ENCODE assay signal across 9 mouse cellular contexts in genomic region chr4:126256967-126257881, GRCm38 (mm10). TPM values are rescaled to one million over a fixed set of nuclear protein-coding genes. Genes with fewer than 3 reads are reported as not detected.
A peak's percentile ranks its signal among the peaks of the same experiment; 100 is the strongest.
DNase-seq lines count a peak whose midpoint lies in the region; ATAC-seq lines count a peak whose summit lies in the region.
"Had no signal": no experiment of that assay in that cellular context is flagged by ENCODE, and none has a peak within 500 bp of the region (broad histone marks: within the 10 kb centered on the region; RNA-seq: fewer than 3 reads in every experiment).

No protein-coding gene starts in this region.

- H3K4me3 ChIP-seq in erythroblast, embryonic 14.5 days (replicated peaks), result peak overlapping the region; percentile 79
- H3K4me3 ChIP-seq in lung, embryonic 16.5 days (ENCODE audit: low read length), result peak overlapping the region; percentile 97
- peak overlapping the region; percentile 74 for H3K4me3 ChIP-seq in stomach, embryonic 14.5 days (ENCODE audit: low read depth, low read length)

- H3K9me3 ChIP-seq in erythroblast, embryonic 14.5 days (ENCODE audit: control insufficient read depth, low read length), result no peaks in the 10 kb centered on the region
- H3K9me3 ChIP-seq in lung, embryonic 16.5 days (ENCODE audit: control insufficient read depth, low read length), result no peaks in the 10 kb centered on the region
- no peaks in the 10 kb centered on the region for H3K9me3 ChIP-seq in stomach, embryonic 14.5 days (ENCODE audit: control insufficient read depth, low read depth, low read length)

- H3K9ac ChIP-seq in lung, embryonic 16.5 days (ENCODE audit: low read length), result peak overlapping the region; percentile 98
- peak overlapping the region; percentile 81 for H3K9ac ChIP-seq in stomach, embryonic 14.5 days (replicated peaks; ENCODE audit: low read depth, low read length)

- peaks cover 76% of the 10 kb centered on the region for H3K4me1 ChIP-seq in erythroblast, embryonic 14.5 days (ENCODE audit: control insufficient read depth)
- peaks cover 60% of the 10 kb centered on the region for H3K4me1 ChIP-seq in lung, embryonic 16.5 days (replicated peaks; ENCODE audit: control insufficient read depth, insufficient read depth, low read length)
- peaks cover 48% of the 10 kb centered on the region for H3K4me1 ChIP-seq in stomach, embryonic 14.5 days (ENCODE audit: control insufficient read depth, insufficient read depth, low read length)

- peaks cover 66% of the 10 kb centered on the region for H3K27me3 ChIP-seq in erythroblast, embryonic 14.5 days (ENCODE audit: control insufficient read depth)
- H3K27me3 ChIP-seq in lung, embryonic 16.5 days (ENCODE audit: control insufficient read depth, insufficient read depth, low read depth, low read length), result no peaks in the 10 kb centered on the region
- H3K27me3 ChIP-seq in stomach, embryonic 14.5 days (ENCODE audit: control insufficient read depth, insufficient read depth, low read length), result no peaks in the 10 kb centered on the region
- H3K27me3 ChIP-seq: Patski had no signal

- ATAC-seq in erythroblast, adult 5-6 weeks (replicated peaks; ENCODE audit: low FRiP score, poor library complexity, severe bottlenecking), result no peak
- ATAC-seq in lung, embryonic 16.5 days (ENCODE audit: low read depth), result no peak
- no peak for ATAC-seq in stomach, embryonic 14.5 days (ENCODE audit: insufficient number of reproducible peaks, insufficient read depth, low FRiP score, low read depth)

- peak overlapping the region; percentile 92 for H3K4me2 ChIP-seq in lung, embryonic 16.5 days (ENCODE audit: low read depth, low read length)
- H3K4me2 ChIP-seq in stomach, embryonic 14.5 days (replicated peaks; ENCODE audit: low read depth, low read length), result peak overlapping the region; percentile 89

- WGBS in lung, embryonic 16.5 days, result 7% methylated on average over 26 of the region's 26 CpGs
- 6% methylated on average over 26 of the region's 26 CpGs for WGBS in stomach, embryonic 14.5 days

- H3K36me3 ChIP-seq in erythroblast, embryonic 14.5 days (ENCODE audit: control insufficient read depth), result no peaks in the 10 kb centered on the region
- no peaks in the 10 kb centered on the region for H3K36me3 ChIP-seq in lung, embryonic 16.5 days (ENCODE audit: control insufficient read depth, insufficient read depth, low read length)
- H3K36me3 ChIP-seq in stomach, embryonic 14.5 days (ENCODE audit: control insufficient read depth, insufficient read depth, low read length), result no peaks in the 10 kb centered on the region

- peak overlapping the region; percentile 88 for H3K27ac ChIP-seq in lung, embryonic 16.5 days (ENCODE audit: low read length)
- peak overlapping the region; percentile 90 for H3K27ac ChIP-seq in stomach, embryonic 14.5 days (ENCODE audit: low read length)

- peak; percentile 78 to 79 for DNase-seq in cerebellum, postnatal 14 days
- DNase-seq in heart, adult 8-10 months (ENCODE audit: low spot score), result peak; percentile 63
- peak; percentile 53 to 58 for DNase-seq in kidney, adult 8-10 months
- DNase-seq in layer of hippocampus, adult 11-12 months (ENCODE audit: low spot score), result no peak

RNA-seq across cellular contexts. Expression of gene Map7d1, which starts 1.1 kb away (rescaled TPM):
- 2.5 and 2.9 TPM in 2 replicates for polyA plus RNA-seq in erythroblast, embryonic 14.5 days (2012)
- 3.3 and 7.3 TPM in 2 replicates for total RNA-seq in erythroblast, adult 5-6 weeks (2015; ENCODE audit: low replicate concordance)
- total RNA-seq in erythroblast, adult 5-6 weeks (2017; ENCODE audit: low replicate concordance), result 7.7 and 17.0 TPM in 2 replicates
- 100 to 1,000 TPM; 266 to 279 (median 267) TPM for total RNA-seq in heart, adult 8-10 months (2022)
- polyA plus RNA-seq in lung, embryonic 16.5 days (2015; fragmentation: Nextera tagmentation; extraction: Ambion mirVana), result 26.0 and 26.9 TPM in 2 replicates
- 37.2 and 38.7 TPM in 2 replicates for polyA plus RNA-seq in stomach, embryonic 14.5 days (2014; fragmentation: Nextera tagmentation; extraction: Ambion mirVana)

RNA-seq across cellular contexts. Expression of gene Trappc3, which starts 4.9 kb away (rescaled TPM):
- 1.3 and 2.0 TPM in 2 replicates for polyA plus RNA-seq in erythroblast, embryonic 14.5 days (2012)
- 8.3 and 12.7 TPM in 2 replicates for total RNA-seq in erythroblast, adult 5-6 weeks (2015; ENCODE audit: low replicate concordance)
- 10.7 and 14.2 TPM in 2 replicates for total RNA-seq in erythroblast, adult 5-6 weeks (2017; ENCODE audit: low replicate concordance)
- 10 to 100 TPM; 45.4 to 56.5 (median 51.6) TPM for total RNA-seq in heart, adult 8-10 months (2022)
- polyA plus RNA-seq in lung, embryonic 16.5 days (2015; fragmentation: Nextera tagmentation; extraction: Ambion mirVana), result 101 and 107 TPM in 2 replicates
- 14.7 and 17.1 TPM in 2 replicates for polyA plus RNA-seq in stomach, embryonic 14.5 days (2014; fragmentation: Nextera tagmentation; extraction: Ambion mirVana)

RNA-seq across cellular contexts. Expression of gene Col8a2, which starts 29.4 kb away (rescaled TPM):
- not detected in 2 replicates for polyA plus RNA-seq in erythroblast, embryonic 14.5 days (2012)
- total RNA-seq in erythroblast, adult 5-6 weeks (2015; ENCODE audit: low replicate concordance), result not detected in 2 replicates
- not detected in 2 replicates for total RNA-seq in erythroblast, adult 5-6 weeks (2017; ENCODE audit: low replicate concordance)
- under 1 TPM; 0.35 to 0.91 (median 0.46) TPM for total RNA-seq in heart, adult 8-10 months (2022)
- polyA plus RNA-seq in lung, embryonic 16.5 days (2015; fragmentation: Nextera tagmentation; extraction: Ambion mirVana), result 3.6 and 4.6 TPM in 2 replicates
- polyA plus RNA-seq in stomach, embryonic 14.5 days (2014; fragmentation: Nextera tagmentation; extraction: Ambion mirVana), result 10.2 and 10.8 TPM in 2 replicates

RNA-seq across cellular contexts. Expression of gene Thrap3, which starts 54.7 kb away (rescaled TPM):
- polyA plus RNA-seq in erythroblast, embryonic 14.5 days (2012), result 12.8 and 15.5 TPM in 2 replicates
- 40.5 and 74.0 TPM in 2 replicates for total RNA-seq in erythroblast, adult 5-6 weeks (2015; ENCODE audit: low replicate concordance)
- 130 and 133 TPM in 2 replicates for total RNA-seq in erythroblast, adult 5-6 weeks (2017; ENCODE audit: low replicate concordance)
- total RNA-seq in heart, adult 8-10 months (2022), result 100 to 1,000 TPM; 112 to 128 (median 121) TPM
- 197 and 213 TPM in 2 replicates for polyA plus RNA-seq in lung, embryonic 16.5 days (2015; fragmentation: Nextera tagmentation; extraction: Ambion mirVana)
- 258 and 268 TPM in 2 replicates for polyA plus RNA-seq in stomach, embryonic 14.5 days (2014; fragmentation: Nextera tagmentation; extraction: Ambion mirVana)
